Mouse (Mus musculus) hematopoietic stem cell, adult 5-6 weeks (primary cell): ENCODE measurements around the gene Ly6f. TPM values are rescaled to one million over a fixed set of nuclear protein-coding genes. Genes with fewer than 3 reads are reported as not detected.

ENCODE experiments used
- ATAC-seq, 2 experiments: fragments of 125-278 bp in 1 of 2; replicated peaks in 1 of 2; 2 replicates each; pipeline ENCODE4 v1.8.0; 2016 to 2017; ENCODE audit warnings: inconsistent platforms in 2 of 2, mild to moderate bottlenecking in 2 of 2, moderate number of reproducible peaks in 2 of 2, low read depth in 1 of 2, moderate TSS enrichment in 1 of 2; ENCODE audit not compliant: low FRiP score in 2 of 2, poor library complexity in 2 of 2, severe bottlenecking in 2 of 2, insufficient read depth in 1 of 2, low TSS enrichment in 1 of 2
- total RNA-seq: library from RNA; stranded (forward); fragments of 172-1452, 232-1000 nt; gene quantifications from 2 replicates; pipeline ENCODE4 v1.2.3, GENCODE M21; 2017

Ly6f gene
- total RNA-seq, 1 experiment from 2014 or later, result not detected

- ATAC-seq, result no peak
Observed at GRCm38 (mm10) chr15:75306101-75306500, 37.9 kb downstream of the Ly6f start.

GRCm38 (mm10) chr15:75309186-75309585 lies 41.0 kb downstream of the Ly6f start:
- no peak for ATAC-seq

- ATAC-seq, result no peak
Observed at GRCm38 (mm10) chr15:75309946-75310345, 41.7 kb downstream of the Ly6f start.

- ATAC-seq, result no peak
Observed at GRCm38 (mm10) chr15:75314421-75314820, 46.2 kb downstream of the Ly6f start.

GRCm38 (mm10) chr15:75317255-75317654 lies 49.0 kb downstream of the Ly6f start:
- ATAC-seq, result no peak

- no peak for ATAC-seq
Observed at GRCm38 (mm10) chr15:75318584-75318983, 50.4 kb downstream of the Ly6f start.

GRCm38 (mm10) chr15:75320104-75320503 lies 51.9 kb downstream of the Ly6f start:
- ATAC-seq, result no peak

Other genes starting within 250 kb of the Ly6f start
- not detected in 2 replicates for gene Ly6c1, start 219.6 kb upstream of the Ly6f start, total RNA-seq
- 57.0 and 155 TPM in 2 replicates for gene Ly6c2, start 156.5 kb upstream of the Ly6f start, total RNA-seq
- 13.8 and 35.6 TPM in 2 replicates for gene Ly6g, start 113.2 kb upstream of the Ly6f start, total RNA-seq
- gene BC025446, start 52.0 kb upstream of the Ly6f start, total RNA-seq, result not detected in 2 replicates